Mouse (Mus musculus) NIH3T3 (cell line): ENCODE measurements around the gene Tab1.

Experiments used
- DNase-seq: peaks from one replicate; pipeline ENCODE4 v3.0.0-alpha.2; 2012; ENCODE audit warnings: low read depth

Gene Tab1

GRCm38 (mm10) chr15:80206057-80206565 is 73.2 kb downstream of the Tab1 start:
- DNase-seq = no peak

GRCm38 (mm10) chr15:80208446-80208845 is 75.5 kb downstream of the Tab1 start:
- DNase-seq = no peak
